Mouse (Mus musculus): Measurements from ENCODE around the gene Slc25a22. TPM values are rescaled to one million over a fixed set of nuclear protein-coding genes. Genes with fewer than 3 reads are reported as not detected.
"Not testable (repeated sequence)": the region's sequence is repeated elsewhere in the genome, so short reads cannot be mapped to it uniquely, and the experiment has no call there.

Gene Slc25a22
- polyA plus RNA-seq, 1 experiment from 2014 or later: 80.4 TPM

GRCm38 (mm10) chr7:141417731-141418681 lies 19.7 kb downstream of the Slc25a22 start:
- ATAC-seq (ENCODE audit: low read depth): no peak
- 78% methylated on average over 8 of the region's 8 CpGs for WGBS

DNA sequence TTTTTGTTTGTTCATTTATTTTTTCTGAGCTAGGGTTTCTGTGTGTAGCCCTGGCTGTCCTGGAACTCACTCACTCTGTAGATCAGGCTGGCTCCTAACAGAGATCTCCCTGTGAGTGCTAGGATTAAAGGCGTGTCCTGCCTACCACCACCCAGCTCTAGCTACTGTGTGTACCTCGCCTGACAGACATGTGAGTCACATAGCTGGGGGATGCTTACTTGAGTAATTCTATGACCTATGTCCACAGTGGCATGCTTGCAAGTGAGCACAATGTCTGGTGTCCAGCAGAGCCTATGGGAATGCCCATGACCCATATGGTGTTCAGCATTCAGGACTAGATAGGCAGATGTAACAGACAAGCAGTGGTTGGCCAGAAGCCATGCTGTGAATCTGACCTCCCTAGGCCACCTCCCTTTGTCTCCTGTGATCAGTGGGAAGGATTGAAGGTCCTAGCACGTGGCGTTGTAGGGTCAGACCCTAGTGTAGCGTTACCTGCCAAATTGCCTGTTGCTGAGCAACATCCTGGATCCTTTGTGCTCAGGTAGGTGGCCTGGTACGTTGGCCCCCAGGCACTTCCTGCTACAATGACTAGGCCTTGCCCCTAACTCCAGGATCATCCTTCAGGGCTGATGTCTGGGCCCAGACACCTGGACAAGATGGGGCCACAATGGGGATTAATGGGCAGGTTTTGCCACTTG lies 21.4 kb downstream of the Slc25a22 start:
- Histone ChIP-seq H3K4me2 (ENCODE audit: low read depth, low read length) (no peak overlapping the region), H3K4me1 (ENCODE audit: control insufficient read depth, insufficient read depth, low read length) (peaks cover 5% of the 10 kb centered on the region; the same call in 1 of the 2 replicates), H3K36me3 (ENCODE audit: control insufficient read depth, insufficient read depth, low read length) (no peaks in the 10 kb centered on the region), H3K9ac (replicated peaks; ENCODE audit: low read depth, low read length) (no peak overlapping the region), H3K9me3 (ENCODE audit: control insufficient read depth, low read length) (no peaks in the 10 kb centered on the region), H3K4me3 (ENCODE audit: low read depth, low read length) (no peak overlapping the region), H3K27ac (ENCODE audit: low read depth, low read length) (no peak overlapping the region), H3K27me3 (ENCODE audit: control insufficient read depth, insufficient read depth, low read length) (no peaks in the 10 kb centered on the region)
- 79% methylated on average over 6 of the region's 6 CpGs for WGBS
- ATAC-seq (ENCODE audit: low read depth): no peak

More at GRCm38 (mm10) chr7:141417731-141418681, 19.7 kb downstream of the Slc25a22 start:
- peaks cover 4% of the 10 kb centered on the region; the same call in 1 of the 2 replicates for H3K4me1 ChIP-seq (ENCODE audit: control insufficient read depth, insufficient read depth, low read length)
- no peaks in the 10 kb centered on the region for H3K36me3 ChIP-seq (ENCODE audit: control insufficient read depth, insufficient read depth, low read length)
- H3K27me3 ChIP-seq (ENCODE audit: control insufficient read depth, insufficient read depth, low read length): no peaks in the 10 kb centered on the region
- no peak overlapping the region for H3K9ac ChIP-seq (replicated peaks; ENCODE audit: low read depth, low read length)
- no peak overlapping the region; the same call in 1 of the 2 replicates for H3K27ac ChIP-seq (ENCODE audit: low read depth, low read length)
- no peak overlapping the region for H3K4me2 ChIP-seq (ENCODE audit: low read depth, low read length)
- no peak overlapping the region for H3K4me3 ChIP-seq (ENCODE audit: low read depth, low read length)
- no peaks in the 10 kb centered on the region for H3K9me3 ChIP-seq (ENCODE audit: control insufficient read depth, low read length)

- H3K27me3 ChIP-seq (ENCODE audit: control insufficient read depth, insufficient read depth, low read length): no peaks in the 10 kb centered on the region
- WGBS: under 1% methylated on average over 56 of the region's 56 CpGs
- peak within 1 kb of the TSS; percentile 79 for H3K9ac ChIP-seq (replicated peaks; ENCODE audit: low read depth, low read length)
- H3K4me2 ChIP-seq (ENCODE audit: low read depth, low read length): peak within 1 kb of the TSS; percentile 91
- H3K4me3 ChIP-seq (ENCODE audit: low read depth, low read length): peak within 1 kb of the TSS; percentile 77
- no peaks in the 10 kb centered on the region for H3K9me3 ChIP-seq (ENCODE audit: control insufficient read depth, low read length)
- peak; percentile 89 for ATAC-seq (ENCODE audit: low read depth)
- peaks cover 4% of the 10 kb centered on the region; the same call in 1 of the 2 replicates for H3K36me3 ChIP-seq (ENCODE audit: control insufficient read depth, insufficient read depth, low read length)
- peak within 1 kb of the TSS; percentile 86 for H3K27ac ChIP-seq (ENCODE audit: low read depth, low read length)
- H3K4me1 ChIP-seq (ENCODE audit: control insufficient read depth, insufficient read depth, low read length): peaks cover 7% of the 10 kb centered on the region
Observed at GRCm38 (mm10) chr7:141413809-141414584, 23.7 kb downstream of the Slc25a22 start, which contains the start of gene Gatd1. Gene Gatd1 (minus strand): TSS chr7:141414136.

- ATAC-seq (ENCODE audit: low read depth): peak; percentile 21; the same call in 1 of the 2 replicates
- peak overlapping the region; percentile 77 for H3K4me3 ChIP-seq (ENCODE audit: low read depth, low read length)
- H3K4me2 ChIP-seq (ENCODE audit: low read depth, low read length): peak overlapping the region; percentile 91
- peaks cover 4% of the 10 kb centered on the region; the same call in 1 of the 2 replicates for H3K36me3 ChIP-seq (ENCODE audit: control insufficient read depth, insufficient read depth, low read length)
- no peaks in the 10 kb centered on the region for H3K27me3 ChIP-seq (ENCODE audit: control insufficient read depth, insufficient read depth, low read length)
- peak overlapping the region; percentile 86 for H3K27ac ChIP-seq (ENCODE audit: low read depth, low read length)
- H3K9ac ChIP-seq (replicated peaks; ENCODE audit: low read depth, low read length): peak overlapping the region; percentile 79
- H3K4me1 ChIP-seq (ENCODE audit: control insufficient read depth, insufficient read depth, low read length): peaks cover 7% of the 10 kb centered on the region
- H3K9me3 ChIP-seq (ENCODE audit: control insufficient read depth, low read length): no peaks in the 10 kb centered on the region
- WGBS: 3% methylated on average over 16 of the region's 16 CpGs
Observed at GRCm38 (mm10) chr7:141413331-141413730, 24.4 kb downstream of the Slc25a22 start.

DNA sequence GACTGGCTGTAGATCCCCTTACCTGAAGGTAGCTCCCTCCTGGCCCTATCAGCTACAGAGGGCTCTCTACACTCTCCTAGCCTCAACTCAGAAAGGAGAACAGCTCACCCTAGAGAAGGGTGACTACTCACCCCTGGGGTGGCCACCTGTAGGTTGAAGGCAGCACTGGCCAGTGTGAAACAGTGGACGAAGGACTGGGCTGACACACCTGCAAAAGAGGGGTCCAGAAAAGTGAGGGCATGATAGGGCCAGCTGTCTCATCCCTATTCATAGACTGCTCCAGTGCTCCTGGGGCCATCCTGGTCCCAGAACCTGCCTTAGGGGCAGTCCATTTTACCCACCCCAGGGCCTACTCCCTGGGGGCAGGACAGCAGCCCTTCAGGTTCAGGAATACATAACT lies 26.0 kb downstream of the Slc25a22 start:
- Histone ChIP-seq H3K9ac (replicated peaks; ENCODE audit: low read depth, low read length) (no peak overlapping the region), H3K9me3 (ENCODE audit: control insufficient read depth, low read length) (no peaks in the 10 kb centered on the region), H3K27ac (ENCODE audit: low read depth, low read length) (no peak overlapping the region), H3K4me2 (ENCODE audit: low read depth, low read length) (no peak overlapping the region), H3K4me1 (ENCODE audit: control insufficient read depth, insufficient read depth, low read length) (peaks cover 7% of the 10 kb centered on the region), H3K27me3 (ENCODE audit: control insufficient read depth, insufficient read depth, low read length) (no peaks in the 10 kb centered on the region), H3K4me3 (ENCODE audit: low read depth, low read length) (no peak overlapping the region), H3K36me3 (ENCODE audit: control insufficient read depth, insufficient read depth, low read length) (peaks cover 4% of the 10 kb centered on the region; the same call in 1 of the 2 replicates)
- no peak for ATAC-seq (ENCODE audit: low read depth)
- WGBS: 83% methylated on average over 1 of the region's 1 CpGs

DNA sequence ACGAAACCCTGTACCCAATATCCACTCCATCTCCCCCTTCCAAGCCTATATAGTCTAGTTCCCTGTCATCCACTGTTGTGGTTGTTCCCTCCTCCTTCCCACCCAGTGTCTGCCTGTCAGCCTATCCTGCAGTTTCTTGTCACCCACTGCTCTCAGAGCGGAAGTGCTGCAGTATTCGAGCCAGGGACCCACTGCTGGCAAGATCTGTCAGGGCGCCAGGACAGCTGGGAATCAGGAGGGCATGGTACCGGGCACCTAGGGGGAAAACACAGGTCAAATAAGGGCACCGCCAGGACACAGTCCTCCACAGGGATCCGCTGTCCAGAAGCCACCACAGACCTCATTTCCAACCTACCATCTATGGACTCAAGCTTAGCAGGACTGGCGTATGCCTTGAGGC lies 27.1 kb downstream of the Slc25a22 start:
- no peak for ATAC-seq (ENCODE audit: low read depth)
- WGBS: 93% methylated on average over 8 of the region's 8 CpGs
- Histone ChIP-seq H3K4me2 (ENCODE audit: low read depth, low read length) (no peak overlapping the region), H3K9me3 (ENCODE audit: control insufficient read depth, low read length) (no peaks in the 10 kb centered on the region), H3K27ac (ENCODE audit: low read depth, low read length) (no peak overlapping the region), H3K36me3 (ENCODE audit: control insufficient read depth, insufficient read depth, low read length) (peaks cover 4% of the 10 kb centered on the region; the same call in 1 of the 2 replicates), H3K4me1 (ENCODE audit: control insufficient read depth, insufficient read depth, low read length) (peaks cover 7% of the 10 kb centered on the region), H3K27me3 (ENCODE audit: control insufficient read depth, insufficient read depth, low read length) (no peaks in the 10 kb centered on the region), H3K4me3 (ENCODE audit: low read depth, low read length) (no peak overlapping the region), H3K9ac (replicated peaks; ENCODE audit: low read depth, low read length) (no peak overlapping the region)

DNA sequence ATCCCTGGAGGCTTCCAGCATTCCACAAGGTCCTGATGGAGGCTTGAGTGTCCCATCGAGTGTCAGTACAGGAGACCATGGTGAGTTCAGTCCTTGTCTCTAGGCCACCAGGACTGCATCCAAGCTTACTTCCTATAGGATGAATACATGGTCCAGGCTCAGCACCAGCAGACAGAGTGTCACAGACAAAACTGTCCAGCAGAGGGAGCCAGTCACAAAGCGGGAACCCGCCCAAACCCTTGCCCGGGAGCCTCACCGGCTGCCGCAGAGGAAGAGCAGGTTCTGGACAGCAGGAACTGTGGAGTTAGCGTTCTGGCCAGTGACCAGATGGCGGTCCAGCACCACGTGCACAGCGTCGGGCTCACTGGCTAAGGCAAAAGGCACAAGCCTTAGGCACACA lies 28.9 kb downstream of the Slc25a22 start:
- H3K27me3 ChIP-seq (ENCODE audit: control insufficient read depth, insufficient read depth, low read length): no peaks in the 10 kb centered on the region
- ATAC-seq (ENCODE audit: low read depth): peak; percentile 55; the same call in 1 of the 2 replicates
- H3K36me3 ChIP-seq (ENCODE audit: control insufficient read depth, insufficient read depth, low read length): peaks cover 4% of the 10 kb centered on the region; the same call in 1 of the 2 replicates
- H3K4me3 ChIP-seq (ENCODE audit: low read depth, low read length): no peak overlapping the region
- H3K4me2 ChIP-seq (ENCODE audit: low read depth, low read length): no peak overlapping the region
- 14% methylated on average over 11 of the region's 11 CpGs for WGBS
- no peaks in the 10 kb centered on the region for H3K9me3 ChIP-seq (ENCODE audit: control insufficient read depth, low read length)
- peaks cover 5% of the 10 kb centered on the region; the same call in 1 of the 2 replicates for H3K4me1 ChIP-seq (ENCODE audit: control insufficient read depth, insufficient read depth, low read length)
- no peak overlapping the region for H3K9ac ChIP-seq (replicated peaks; ENCODE audit: low read depth, low read length)
- no peak overlapping the region for H3K27ac ChIP-seq (ENCODE audit: low read depth, low read length)

GRCm38 (mm10) chr7:141407670-141408069 lies 30.0 kb downstream of the Slc25a22 start:
- H3K4me1 ChIP-seq (ENCODE audit: control insufficient read depth, insufficient read depth, low read length); H3K27ac ChIP-seq (ENCODE audit: low read depth, low read length); H3K4me2 ChIP-seq (ENCODE audit: low read depth, low read length); H3K27me3 ChIP-seq (ENCODE audit: control insufficient read depth, insufficient read depth, low read length); H3K9ac ChIP-seq (replicated peaks; ENCODE audit: low read depth, low read length); H3K9me3 ChIP-seq (ENCODE audit: control insufficient read depth, low read length); H3K4me3 ChIP-seq (ENCODE audit: low read depth, low read length); ATAC-seq (ENCODE audit: low read depth); H3K36me3 ChIP-seq (ENCODE audit: control insufficient read depth, insufficient read depth, low read length): not testable (repeated sequence)
- 96% methylated on average over 7 of the region's 7 CpGs for WGBS
